Mouse (Mus musculus) colon, adult 2 months (tissue): ENCODE results near the gene Zfp507. TPM values are rescaled to one million over a fixed set of nuclear protein-coding genes. Genes with fewer than 3 reads are reported as not detected.

ENCODE experiments used
- polyA plus RNA-seq: library from polyadenylated mRNA; depleted of rRNA; stranded (reverse); fragments of >200 nt; gene quantifications from 2 replicates; pipeline ENCODE4 v1.2.3, GENCODE M21; 2012; rRNA removed

The Zfp507 gene
- 5.4 and 6.2 TPM in 2 replicates for polyA plus RNA-seq

GRCm38 (mm10) chr7:35802906-35803595 lies at the start of gene Zfp507:
TSS of gene Zfp507 (minus strand) at chr7:35803003.

GRCm38 (mm10) chr7:35754033-35754885 lies 48.5 kb downstream of the Zfp507 start, which contains the start of gene Dpy19l3:
TSS of gene Dpy19l3 (minus strand) at chr7:35754454.

Other genes with a start within 250 kb of the Zfp507 start
- gene Nudt19, start 246.7 kb downstream of the Zfp507 start, polyA plus RNA-seq: 89.1 and 112 TPM in 2 replicates
- 0.06 and 0.08 TPM in 2 replicates for gene Rgs9bp, start 217.4 kb downstream of the Zfp507 start, polyA plus RNA-seq
- gene Ankrd27, start 216.8 kb downstream of the Zfp507 start, polyA plus RNA-seq: 23.6 and 25.6 TPM in 2 replicates
- 62.0 and 91.6 TPM in 2 replicates for gene Pdcd5, start 155.5 kb downstream of the Zfp507 start, polyA plus RNA-seq
- gene Dpy19l3, start 48.5 kb downstream of the Zfp507 start, polyA plus RNA-seq: 3.6 and 6.2 TPM in 2 replicates